8 mouse cellular contexts compared by ENCODE assay signal in genomic region chr1:161035786-161036404, GRCm38 (mm10). TPM values are rescaled to one million over a fixed set of nuclear protein-coding genes. Genes with fewer than 3 reads are reported as not detected.
DNase-seq lines count a peak whose midpoint lies in the region; ATAC-seq and TF ChIP-seq lines count a peak whose summit lies in the region.

No protein-coding gene starts in this region.

- peak overlapping the region; percentile 97 for H3K27ac ChIP-seq in lung, embryonic 14.5 days (ENCODE audit: low read depth)
- peak overlapping the region; percentile 95 for H3K27ac ChIP-seq in heart, embryonic 15.5 days
- peak overlapping the region; percentile 78 for H3K27ac ChIP-seq in neural tube, embryonic 11.5 days (ENCODE audit: low read depth, low read length)

- peaks cover 63% of the 10 kb centered on the region for H3K36me3 ChIP-seq in lung, embryonic 14.5 days (ENCODE audit: insufficient read depth)
- peaks cover 45% of the 10 kb centered on the region for H3K36me3 ChIP-seq in heart, embryonic 15.5 days
- peaks cover 6% of the 10 kb centered on the region for H3K36me3 ChIP-seq in neural tube, embryonic 11.5 days (ENCODE audit: control insufficient read depth, insufficient read depth, low read length)

- peak overlapping the region; percentile 81 for H3K4me3 ChIP-seq in lung, embryonic 14.5 days (ENCODE audit: low read depth, low read length)
- peak overlapping the region; percentile 82 for H3K4me3 ChIP-seq in heart, embryonic 15.5 days
- H3K4me3 ChIP-seq in neural tube, embryonic 11.5 days (ENCODE audit: low read depth, low read length) = peak overlapping the region; percentile 76

- no peak for TF ChIP-seq CTCF in lung, embryonic 14.5 days (IDR thresholded peaks at IDR 0.05; ENCODE audit: low read depth)

- H3K9ac ChIP-seq in lung, embryonic 14.5 days = peak overlapping the region; percentile 97
- peak overlapping the region; percentile 79 for H3K9ac ChIP-seq in heart, embryonic 15.5 days
- peak overlapping the region; percentile 91 for H3K9ac ChIP-seq in neural tube, embryonic 11.5 days (ENCODE audit: low read length)

- H3K4me1 ChIP-seq in lung, embryonic 14.5 days (ENCODE audit: insufficient read depth) = no peaks in the 10 kb centered on the region
- peaks cover 28% of the 10 kb centered on the region for H3K4me1 ChIP-seq in heart, embryonic 15.5 days (replicated peaks)
- H3K4me1 ChIP-seq in neural tube, embryonic 11.5 days (ENCODE audit: control insufficient read depth, insufficient read depth, low read length) = peaks cover 7% of the 10 kb centered on the region

- peak overlapping the region; percentile 85 for H3K4me2 ChIP-seq in lung, embryonic 14.5 days
- peak overlapping the region; percentile 87 for H3K4me2 ChIP-seq in heart, embryonic 15.5 days
- peak overlapping the region; percentile 55 for H3K4me2 ChIP-seq in neural tube, embryonic 11.5 days (ENCODE audit: low read depth)

- H3K9me3 ChIP-seq in lung, embryonic 14.5 days (ENCODE audit: low read depth, low read length) = no peaks in the 10 kb centered on the region
- H3K9me3 ChIP-seq in heart, embryonic 15.5 days (replicated peaks) = no peaks in the 10 kb centered on the region
- no peaks in the 10 kb centered on the region for H3K9me3 ChIP-seq in neural tube, embryonic 11.5 days (ENCODE audit: control insufficient read depth, low read length)

- no peaks in the 10 kb centered on the region for H3K27me3 ChIP-seq in lung, embryonic 14.5 days (ENCODE audit: insufficient read depth, low read length)
- H3K27me3 ChIP-seq in heart, embryonic 15.5 days = no peaks in the 10 kb centered on the region
- no peaks in the 10 kb centered on the region for H3K27me3 ChIP-seq in neural tube, embryonic 11.5 days (ENCODE audit: control insufficient read depth, insufficient read depth, low read length)

- peak; percentile 59 for DNase-seq in lung, embryonic 14.5 days
- DNase-seq in lung, postnatal 4 days = no peak
- peak; percentile 34 for DNase-seq in cerebellum, adult 11-12 months
- DNase-seq in liver = peak; percentile 17
- DNase-seq in neural tube, embryonic 11.5 days (ENCODE audit: low spot score) = no peak
- DNase-seq in urinary bladder, adult 2 months (ENCODE audit: low spot score) = no peak
- no peak for DNase-seq in urinary bladder, postnatal 4 days (ENCODE audit: low spot score in 2 of 2)

- ATAC-seq in lung, embryonic 14.5 days (ENCODE audit: insufficient read depth) = no peak
- no peak for ATAC-seq in heart, embryonic 15.5 days (replicated peaks; ENCODE audit: insufficient number of reproducible peaks, insufficient read depth, low FRiP score, low read depth)
- no peak for ATAC-seq in neural tube, embryonic 11.5 days (ENCODE audit: insufficient read depth, low FRiP score, low TSS enrichment)

- under 1% methylated on average over 6 of the region's 6 CpGs for WGBS in lung, embryonic 14.5 days
- under 1% methylated on average over 6 of the region's 6 CpGs for WGBS in heart, embryonic 15.5 days
- WGBS in neural tube, embryonic 11.5 days = 0% methylated on average over 6 of the region's 6 CpGs

RNA-seq across cellular contexts. Expression of gene Zbtb37, which starts 1.2 kb away (rescaled TPM):
- polyA plus RNA-seq in lung, embryonic 14.5 days (2014; fragmentation: Nextera tagmentation; extraction: Ambion mirVana) = 9.5 and 12.2 TPM in 2 replicates
- 6.4 and 7.4 TPM in 2 replicates for polyA plus RNA-seq in heart, embryonic 15.5 days (2015; fragmentation: Nextera tagmentation; extraction: Ambion mirVana)
- 9.4 and 12.4 TPM in 2 replicates for polyA plus RNA-seq in neural tube, embryonic 11.5 days (2014; fragmentation: Nextera tagmentation; extraction: Ambion mirVana)
- polyA plus RNA-seq in urinary bladder, adult 2 months (2012; rRNA removed) = 4.1 and 4.2 TPM in 2 replicates

RNA-seq across cellular contexts. Expression of gene Dars2, which starts 34.6 kb away (rescaled TPM):
- polyA plus RNA-seq in lung, embryonic 14.5 days (2014; fragmentation: Nextera tagmentation; extraction: Ambion mirVana) = 37.0 and 42.4 TPM in 2 replicates
- 26.6 and 28.1 TPM in 2 replicates for polyA plus RNA-seq in heart, embryonic 15.5 days (2015; fragmentation: Nextera tagmentation; extraction: Ambion mirVana)
- 51.9 and 54.6 TPM in 2 replicates for polyA plus RNA-seq in neural tube, embryonic 11.5 days (2014; fragmentation: Nextera tagmentation; extraction: Ambion mirVana)
- polyA plus RNA-seq in urinary bladder, adult 2 months (2012; rRNA removed) = 17.0 and 17.9 TPM in 2 replicates

RNA-seq across cellular contexts. Expression of gene Cenpl, which starts 34.6 kb away (rescaled TPM):
- polyA plus RNA-seq in lung, embryonic 14.5 days (2014; fragmentation: Nextera tagmentation; extraction: Ambion mirVana) = 35.9 and 38.0 TPM in 2 replicates
- 18.4 and 20.5 TPM in 2 replicates for polyA plus RNA-seq in heart, embryonic 15.5 days (2015; fragmentation: Nextera tagmentation; extraction: Ambion mirVana)
- polyA plus RNA-seq in neural tube, embryonic 11.5 days (2014; fragmentation: Nextera tagmentation; extraction: Ambion mirVana) = 37.6 and 37.8 TPM in 2 replicates
- polyA plus RNA-seq in urinary bladder, adult 2 months (2012; rRNA removed) = 2.6 and 3.2 TPM in 2 replicates

RNA-seq across cellular contexts. Expression of gene Serpinc1, which starts 57.5 kb away (rescaled TPM):
- 1.3 and 1.6 TPM in 2 replicates for polyA plus RNA-seq in lung, embryonic 14.5 days (2014; fragmentation: Nextera tagmentation; extraction: Ambion mirVana)
- polyA plus RNA-seq in heart, embryonic 15.5 days (2015; fragmentation: Nextera tagmentation; extraction: Ambion mirVana) = 2.0 and 3.5 TPM in 2 replicates
- 0.94 and 1.4 TPM in 2 replicates for polyA plus RNA-seq in neural tube, embryonic 11.5 days (2014; fragmentation: Nextera tagmentation; extraction: Ambion mirVana)
- polyA plus RNA-seq in urinary bladder, adult 2 months (2012; rRNA removed) = 0.22 and 0.27 TPM in 2 replicates

Comparison
In these comparisons a context has a peak if more than half of its experiments do, and no peak if none do; other contexts are left out.
1. DNase-seq: peak in lung, embryonic 14.5 days (single experiment), cerebellum, adult 11-12 months (single experiment) and liver (single experiment); none in lung, postnatal 4 days (0 of 2), neural tube, embryonic 11.5 days (single experiment), urinary bladder, adult 2 months (single experiment) and urinary bladder, postnatal 4 days (0 of 2).
2. Peak in every context shown above with its lines, with median percentiles within 50 percentile points of each other: H3K27ac ChIP-seq, H3K4me2 ChIP-seq, H3K4me3 ChIP-seq and H3K9ac ChIP-seq.